Mouse (Mus musculus) liver, embryonic 11.5 days (tissue): ENCODE data around the gene Dip2a. TPM values are rescaled to one million over a fixed set of nuclear protein-coding genes. Genes with fewer than 3 reads are reported as not detected.
A peak's percentile ranks its signal among the peaks of the same experiment; 100 is the strongest.

Source experiments
- ATAC-seq: fragments of 200-750 bp; cut with Nextera tagmentation; replicated peaks from 2 replicates; pipeline ENCODE4 v1.8.0; 2017; ENCODE audit warnings: moderate number of reproducible peaks, mild to moderate bottlenecking, moderate TSS enrichment, moderate library complexity; ENCODE audit not compliant: low FRiP score
- DNase-seq: peaks from one replicate; pipeline ENCODE4 v3.0.0-alpha.2; 2017; ENCODE audit warnings: low spot score
- H3K27ac ChIP-seq: fragments of 300-500 bp; sonication (generic); 2 replicates; pipeline ENCODE4 v1.5.1; 2014; ENCODE audit warnings: mild to moderate bottlenecking, low read depth, low read length, control low read depth
- H3K27me3 ChIP-seq: fragments of 300-500 bp; sonication (generic); replicated peaks from 2 replicates; pipeline ENCODE4 v1.6.1; 2014; ENCODE audit warnings: low read length, mixed read lengths; ENCODE audit not compliant: control insufficient read depth, insufficient read depth
- H3K36me3 ChIP-seq: fragments of 300-500 bp; sonication (generic); 2 replicates; pipeline ENCODE4 v1.6.1; 2014; ENCODE audit warnings: mild to moderate bottlenecking, low read length, moderate library complexity, mixed read lengths; ENCODE audit not compliant: control insufficient read depth, insufficient read depth
- H3K4me1 ChIP-seq: fragments of 300-500 bp; sonication (generic); replicated peaks from 2 replicates; pipeline ENCODE4 v1.6.1; 2014; ENCODE audit warnings: low read length, mixed read lengths; ENCODE audit not compliant: control insufficient read depth, insufficient read depth
- H3K4me2 ChIP-seq: fragments of 300-500 bp; sonication (generic); 2 replicates; pipeline ENCODE4 v1.6.1; 2014; ENCODE audit warnings: mild to moderate bottlenecking, control low read depth, moderate library complexity
- H3K4me3 ChIP-seq: fragments of 300-500 bp; sonication (generic); 2 replicates; pipeline ENCODE4 v1.5.1; 2014; ENCODE audit warnings: low read depth, low read length, control low read depth
- H3K9ac ChIP-seq: fragments of 300-500 bp; sonication (generic); 2 replicates; pipeline ENCODE4 v1.6.1; 2014; ENCODE audit warnings: low read depth, low read length, control low read depth
- H3K9me3 ChIP-seq: fragments of 300-500 bp; sonication (generic); 2 replicates; pipeline ENCODE4 v1.6.1; 2016; ENCODE audit warnings: low read length, inconsistent platforms, mixed read lengths; ENCODE audit not compliant: control insufficient read depth
- WGBS: fragments of 180-500 bp; shearing (Covaris S2); extraction: QIAGEN DNeasy Blood & Tissue Kit; methylation state at CpG from one replicate; pipeline ENCODE4 v1.1.7; 2014; 5-methylcytosine and 5-hydroxymethylcytosine counted together
- polyA plus RNA-seq: library from polyadenylated mRNA; unstranded; fragments of >200 nt; fragmentation: Nextera tagmentation; extraction: Ambion mirVana; gene quantifications from 2 replicates; pipeline ENCODE4 v1.2.1, GENCODE M21; 2014

Dip2a gene
- polyA plus RNA-seq, 1 experiment from 2014 or later, result 2.0 TPM

DNA sequence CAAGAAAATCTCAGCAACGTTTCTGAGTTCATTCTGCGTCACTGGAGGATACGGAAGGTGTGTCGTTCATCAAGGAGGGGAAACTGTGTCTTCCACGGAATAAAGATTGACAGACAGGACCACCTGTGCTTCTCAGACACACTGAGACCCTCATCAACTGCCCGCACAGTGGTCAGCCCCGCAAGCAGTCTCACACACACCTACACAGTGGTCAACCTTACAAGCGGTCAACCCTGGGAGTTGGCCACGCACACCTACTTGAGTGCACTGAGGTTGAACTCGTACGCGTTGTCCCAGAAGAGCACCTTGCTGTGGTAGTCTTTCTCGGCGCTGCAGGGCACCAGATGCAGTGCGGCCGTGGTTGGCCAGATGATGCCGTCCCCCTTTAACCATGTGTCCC lies 128.0 kb downstream of the Dip2a start:
- Histone ChIP-seq H3K27ac (no peak overlapping the region), H3K4me3 (no peak overlapping the region), H3K27me3 (no peaks in the 10 kb centered on the region), H3K4me2 (no peak overlapping the region), H3K9ac (no peak overlapping the region), H3K4me1 (no peaks in the 10 kb centered on the region), H3K9me3 (peaks cover 9% of the 10 kb centered on the region; the same call in 1 of the 2 replicates), H3K36me3 (peaks cover 26% of the 10 kb centered on the region)
- WGBS, result 94% methylated on average over 17 of the region's 17 CpGs
- peak; percentile 26 for DNase-seq
- ATAC-seq, result no peak

DNA sequence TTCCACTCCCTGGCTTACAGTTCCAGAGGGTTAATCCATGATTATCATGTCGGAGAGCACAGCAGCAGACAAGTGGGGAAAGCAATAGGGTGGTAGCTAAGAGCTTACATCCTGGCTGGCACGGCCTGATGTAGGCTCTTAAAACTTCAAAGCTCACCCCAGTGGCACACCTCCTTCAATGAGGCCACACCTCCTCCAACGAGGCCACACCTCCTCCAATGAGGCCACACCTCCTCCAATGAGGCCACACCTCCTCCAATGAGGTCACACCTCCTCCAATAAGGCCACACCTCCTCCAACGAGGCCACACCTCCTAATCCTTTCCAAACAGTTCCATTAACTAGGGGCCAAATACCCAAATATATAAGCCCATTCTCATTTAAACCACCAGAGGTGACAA lies 130.9 kb downstream of the Dip2a start:
- Histone ChIP-seq H3K4me1 (no peaks in the 10 kb centered on the region), H3K9ac (no peak overlapping the region), H3K27me3 (no peaks in the 10 kb centered on the region), H3K27ac (no peak overlapping the region), H3K9me3 (peaks cover 9% of the 10 kb centered on the region; the same call in 1 of the 2 replicates), H3K4me2 (no peak overlapping the region), H3K36me3 (peaks cover 29% of the 10 kb centered on the region), H3K4me3 (no peak overlapping the region)
- ATAC-seq (no peak), DNase-seq (peak; percentile 16)
- WGBS, result 82% methylated on average over 4 of the region's 4 CpGs

DNA sequence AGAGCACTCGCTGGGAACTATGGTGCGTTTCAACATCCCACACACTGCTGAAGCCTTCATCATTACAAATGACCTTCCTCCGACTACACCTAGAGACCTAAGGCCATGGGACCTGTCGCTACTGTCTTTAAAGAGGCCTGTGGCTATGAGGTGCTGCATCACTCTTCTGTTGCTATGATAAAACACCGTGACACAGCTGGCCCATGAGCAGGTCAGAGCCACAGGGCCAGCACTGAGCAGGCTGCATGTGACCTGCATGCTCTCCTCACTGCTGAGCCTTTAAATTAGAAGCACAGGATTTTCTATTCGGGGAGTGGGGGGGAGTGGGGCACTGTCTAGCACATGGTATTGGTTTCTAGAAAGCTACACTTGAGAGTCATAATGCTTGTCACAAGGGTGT lies 133.0 kb downstream of the Dip2a start:
- WGBS, result 82% methylated on average over 6 of the region's 6 CpGs

DNA sequence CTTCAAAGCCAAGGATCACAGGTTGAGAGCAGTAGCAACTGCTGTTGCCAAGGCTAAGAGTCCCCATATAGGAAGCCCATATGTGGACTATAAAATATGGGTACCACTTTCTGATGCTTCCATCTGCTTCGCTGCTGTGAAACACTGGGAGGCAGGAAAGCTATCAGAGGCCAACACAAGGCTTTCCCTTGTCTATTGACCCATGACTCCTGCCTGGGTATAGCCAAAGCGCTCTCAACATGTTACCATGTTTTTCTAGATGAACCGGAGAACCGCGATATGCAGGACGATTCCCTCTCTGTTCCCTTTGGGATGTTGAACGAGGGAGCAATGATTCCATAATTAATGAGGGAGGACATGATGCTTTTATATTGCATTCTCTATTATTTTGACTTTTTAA lies 134.3 kb downstream of the Dip2a start:
- H3K4me1 ChIP-seq, result no peaks in the 10 kb centered on the region
- no peak overlapping the region for H3K9ac ChIP-seq
- 93% methylated on average over 7 of the region's 7 CpGs for WGBS
- H3K27ac ChIP-seq, result no peak overlapping the region
- DNase-seq (peak; percentile 15), ATAC-seq (no peak)
- H3K27me3 ChIP-seq, result no peaks in the 10 kb centered on the region
- H3K36me3 ChIP-seq, result peaks cover 24% of the 10 kb centered on the region
- H3K9me3 ChIP-seq, result peaks cover 9% of the 10 kb centered on the region; the same call in 1 of the 2 replicates
- H3K4me3 ChIP-seq, result no peak overlapping the region
- H3K4me2 ChIP-seq, result no peak overlapping the region

More for the DNA sequence above, 133.0 kb downstream of the Dip2a start:
- no peak overlapping the region for H3K4me3 ChIP-seq
- H3K9ac ChIP-seq, result no peak overlapping the region
- H3K27ac ChIP-seq, result no peak overlapping the region
- H3K27me3 ChIP-seq, result no peaks in the 10 kb centered on the region
- ATAC-seq (no peak), DNase-seq (no peak)
- H3K9me3 ChIP-seq, result peaks cover 9% of the 10 kb centered on the region; the same call in 1 of the 2 replicates
- no peak overlapping the region for H3K4me2 ChIP-seq
- peaks cover 29% of the 10 kb centered on the region for H3K36me3 ChIP-seq
- H3K4me1 ChIP-seq, result no peaks in the 10 kb centered on the region

Other genes starting within 250 kb of the Dip2a start
- 0.05 and 0.06 TPM in 2 replicates for gene Slc5a4b, start 234.3 kb downstream of the Dip2a start, polyA plus RNA-seq
- gene Slc5a4a, start 197.8 kb downstream of the Dip2a start, polyA plus RNA-seq, result 0.08 TPM in 1 of 2 replicates, not detected in the other
- 21.2 and 21.6 TPM in 2 replicates for gene Prmt2, start 107.4 kb downstream of the Dip2a start, polyA plus RNA-seq
- gene S100b, start 91.4 kb downstream of the Dip2a start, polyA plus RNA-seq, result not detected in 2 replicates
- gene AC141477.1, start 95.2 kb upstream of the Dip2a start, polyA plus RNA-seq, result not detected in 2 replicates
- gene Pcnt, start 97.5 kb upstream of the Dip2a start, polyA plus RNA-seq, result 17.9 and 27.6 TPM in 2 replicates
- gene 2610028H24Rik, start 103.8 kb upstream of the Dip2a start, polyA plus RNA-seq, result not detected in 2 replicates
- 57.8 and 60.9 TPM in 2 replicates for gene Mcm3ap, start 123.6 kb upstream of the Dip2a start, polyA plus RNA-seq
- gene Ybey, start 123.8 kb upstream of the Dip2a start, polyA plus RNA-seq, result 6.3 and 6.6 TPM in 2 replicates
- 48.3 and 56.0 TPM in 2 replicates for gene Lss, start 186.3 kb upstream of the Dip2a start, polyA plus RNA-seq
- gene Spatc1l, start 217.0 kb upstream of the Dip2a start, polyA plus RNA-seq, result not detected in 2 replicates
- 13.3 and 17.3 TPM in 2 replicates for gene Ftcd, start 230.4 kb upstream of the Dip2a start, polyA plus RNA-seq